Mouse (Mus musculus) hematopoietic stem cell, adult 5-6 weeks (primary cell): ENCODE results near the gene Abcg4. TPM values are rescaled to one million over a fixed set of nuclear protein-coding genes. Genes with fewer than 3 reads are reported as not detected.
"Not testable (repeated sequence)": the region's sequence is repeated elsewhere in the genome, so short reads cannot be mapped to it uniquely, and the experiment has no call there.

Source experiments
- ATAC-seq, 2 experiments: fragments of 125-278 bp in 1 of 2; replicated peaks in 1 of 2; 2 replicates each; pipeline ENCODE4 v1.8.0; 2016 to 2017; ENCODE audit warnings: inconsistent platforms in 2 of 2, mild to moderate bottlenecking in 2 of 2, moderate number of reproducible peaks in 2 of 2, low read depth in 1 of 2, moderate TSS enrichment in 1 of 2; ENCODE audit not compliant: low FRiP score in 2 of 2, poor library complexity in 2 of 2, severe bottlenecking in 2 of 2, insufficient read depth in 1 of 2, low TSS enrichment in 1 of 2
- total RNA-seq: library from RNA; stranded (forward); fragments of 172-1452, 232-1000 nt; gene quantifications from 2 replicates; pipeline ENCODE4 v1.2.3, GENCODE M21; 2017

Abcg4 gene
- total RNA-seq, 1 experiment from 2014 or later: 0.99 TPM

- peak; percentile 99 to 100 for ATAC-seq
Measured at GRCm38 (mm10) chr9:44305466-44306079, 17.2 kb upstream of the Abcg4 start, which contains the start of gene Hinfp. TSS of gene Hinfp (minus strand) at chr9:44305671.

DNA sequence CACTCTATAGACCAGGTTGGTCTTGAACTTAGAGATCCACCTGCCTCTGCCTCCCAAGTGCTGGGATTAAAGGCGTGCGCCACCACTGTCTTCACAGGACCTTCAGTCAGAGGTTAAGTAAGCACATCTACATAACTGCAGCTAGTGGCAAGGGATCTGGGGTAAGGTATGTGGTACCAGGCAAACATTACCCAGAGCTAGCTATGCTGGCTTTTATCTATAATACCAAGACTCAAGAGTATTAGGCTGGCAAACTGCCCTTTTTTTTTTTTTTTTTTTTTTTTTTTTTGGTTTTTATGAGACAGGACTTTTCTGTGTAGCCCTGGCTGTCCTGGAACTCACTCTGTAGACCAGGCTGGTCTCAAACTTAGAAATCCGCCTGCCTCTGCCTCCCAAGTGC lies 11.6 kb upstream of the Abcg4 start:
- ATAC-seq: not testable (repeated sequence)

DNA sequence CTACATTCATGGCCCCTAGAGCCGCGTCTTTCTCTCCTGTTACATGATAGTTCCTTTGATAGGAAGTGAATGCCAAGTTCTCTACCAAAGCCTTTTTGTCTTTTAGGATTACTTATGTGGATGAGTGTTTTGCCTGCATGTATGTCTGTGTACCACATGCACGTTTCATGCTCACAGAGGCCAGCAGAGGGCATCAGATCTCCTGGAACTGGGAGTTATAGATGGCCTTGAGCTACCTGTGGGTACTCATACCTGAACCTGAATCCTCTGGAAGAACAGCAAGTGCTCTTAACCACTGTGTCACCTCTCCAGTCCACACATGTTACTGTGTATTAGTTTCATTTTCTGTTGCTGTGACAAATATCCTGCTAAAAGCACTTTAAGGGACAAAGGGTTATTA lies 4.1 kb upstream of the Abcg4 start:
- peak in 1 of 2 experiments; percentile 50; a peak in 1 of 4 replicates for ATAC-seq

- ATAC-seq: no peak
Measured at GRCm38 (mm10) chr9:44288959-44289291, 510 bp upstream of the Abcg4 start.

- ATAC-seq: peak in 1 of 2 experiments; percentile 51; a peak in 2 of 4 replicates
Measured at GRCm38 (mm10) chr9:44287401-44288075, 877 bp downstream of the Abcg4 start.

GRCm38 (mm10) chr9:44287003-44287400 lies 1.4 kb downstream of the Abcg4 start:
- ATAC-seq: no peak

DNA sequence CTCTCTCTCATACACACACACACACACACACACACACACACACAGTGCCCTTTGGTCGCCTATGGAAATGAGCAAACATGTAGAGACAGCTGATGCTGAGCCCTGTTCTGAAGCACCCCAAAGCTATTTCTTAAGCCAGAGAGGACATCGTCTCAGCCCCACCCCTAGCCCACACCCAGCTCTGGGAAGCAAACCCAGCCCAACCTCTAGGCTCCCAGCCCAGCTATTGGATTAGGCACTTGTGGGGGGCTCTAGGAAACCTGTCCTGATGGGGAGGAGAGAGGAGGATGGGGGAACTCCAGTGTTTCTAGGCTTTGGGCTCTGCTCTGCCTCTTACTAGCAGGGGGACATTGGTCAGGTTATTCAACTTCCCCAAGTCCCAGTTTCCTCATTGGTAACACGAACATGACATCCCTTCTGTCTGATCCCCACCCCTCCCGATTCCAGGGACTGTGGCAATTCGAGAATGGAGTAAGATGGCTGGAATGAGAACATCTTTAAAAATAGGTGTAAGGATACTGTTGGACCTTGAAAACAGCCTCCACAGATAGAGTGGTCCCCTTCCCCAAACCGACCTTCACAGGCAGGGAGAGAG lies 2.1 kb downstream of the Abcg4 start:
- ATAC-seq: no peak

GRCm38 (mm10) chr9:44283183-44283582 lies 5.2 kb downstream of the Abcg4 start:
- no peak for ATAC-seq

GRCm38 (mm10) chr9:44269973-44270372 lies 18.4 kb downstream of the Abcg4 start:
- no peak for ATAC-seq

DNA sequence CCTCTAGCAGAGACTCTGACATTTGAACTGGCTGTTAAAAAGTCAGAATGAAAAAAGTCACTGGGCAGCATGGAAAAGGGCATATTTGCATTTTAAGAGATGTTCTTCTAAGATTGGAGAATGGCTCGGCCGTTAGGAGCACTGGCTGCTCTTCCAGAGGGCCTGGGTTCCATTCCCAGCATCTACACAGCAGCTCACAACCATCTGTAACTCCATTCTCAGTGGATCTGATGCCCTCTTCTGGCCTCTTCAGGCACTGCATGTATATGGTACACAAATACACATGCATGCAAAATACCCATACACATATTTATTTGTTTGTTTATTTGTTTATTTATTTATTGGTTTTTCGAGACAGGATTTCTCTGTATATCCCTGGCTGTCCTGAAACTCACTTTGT lies 19.3 kb downstream of the Abcg4 start:
- no peak for ATAC-seq

GRCm38 (mm10) chr9:44268432-44268831 lies 20.0 kb downstream of the Abcg4 start, which contains the start of gene Nlrx1:
TSS of gene Nlrx1 (minus strand) at chr9:44268599.
- ATAC-seq: peak; percentile 59 to 76

DNA sequence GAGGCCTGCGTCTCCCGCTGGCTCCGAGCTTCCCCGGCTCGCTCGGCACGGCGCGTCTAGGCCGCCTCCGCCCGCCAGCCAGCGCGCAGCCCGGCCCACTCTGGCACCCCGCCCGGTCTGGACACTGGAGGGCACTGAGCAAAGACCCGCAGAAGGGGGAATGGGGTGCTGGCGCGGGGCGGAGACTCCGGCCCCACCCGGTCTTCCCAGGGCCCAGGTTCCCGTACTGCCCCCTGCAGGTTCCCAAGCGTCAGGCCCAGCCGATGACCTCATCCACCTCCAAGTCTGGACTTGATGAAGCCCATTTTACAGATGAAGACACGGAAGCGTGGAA lies 20.4 kb downstream of the Abcg4 start:
- ATAC-seq: peak; percentile 83 to 86

GRCm38 (mm10) chr9:44267319-44268026 lies 20.9 kb downstream of the Abcg4 start:
- no peak for ATAC-seq

DNA sequence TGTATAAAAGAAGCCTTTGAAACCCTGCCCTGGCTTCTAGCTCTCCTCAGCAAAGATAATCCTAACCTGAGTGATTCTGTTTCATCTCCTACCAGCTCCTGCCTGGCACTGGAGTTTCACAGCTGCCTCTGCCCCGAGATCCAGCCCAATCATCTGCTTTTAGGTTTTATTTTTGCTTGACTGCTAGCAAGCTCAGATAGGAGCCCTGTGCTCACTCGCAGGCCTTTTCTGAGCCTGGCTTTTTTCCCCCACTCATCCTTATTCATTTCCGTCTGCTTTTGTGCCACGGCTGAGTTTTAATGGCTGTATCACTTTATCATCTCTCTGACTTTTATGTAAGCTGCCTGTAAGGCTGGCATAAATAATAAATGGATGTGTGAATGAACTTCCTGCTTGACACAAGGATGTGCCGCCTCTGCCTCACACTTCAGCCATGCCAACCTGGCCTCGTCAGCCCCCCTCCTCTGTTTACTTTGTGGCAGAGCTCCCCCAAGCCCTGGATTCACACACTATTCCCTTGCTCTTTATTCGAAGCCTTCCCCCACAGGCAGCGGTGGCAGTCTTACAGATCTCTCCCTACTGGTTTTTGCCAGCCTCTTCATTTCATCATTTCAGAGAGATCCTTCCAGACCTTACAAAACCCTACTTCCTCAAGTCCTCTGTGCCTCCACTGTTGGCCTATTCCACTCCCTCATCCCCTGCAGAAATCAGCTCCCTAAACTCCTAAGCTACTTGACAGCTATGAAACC lies 21.8 kb downstream of the Abcg4 start:
- no peak for ATAC-seq

- no peak for ATAC-seq
Measured at GRCm38 (mm10) chr9:44261388-44261787, 27.0 kb downstream of the Abcg4 start.

DNA sequence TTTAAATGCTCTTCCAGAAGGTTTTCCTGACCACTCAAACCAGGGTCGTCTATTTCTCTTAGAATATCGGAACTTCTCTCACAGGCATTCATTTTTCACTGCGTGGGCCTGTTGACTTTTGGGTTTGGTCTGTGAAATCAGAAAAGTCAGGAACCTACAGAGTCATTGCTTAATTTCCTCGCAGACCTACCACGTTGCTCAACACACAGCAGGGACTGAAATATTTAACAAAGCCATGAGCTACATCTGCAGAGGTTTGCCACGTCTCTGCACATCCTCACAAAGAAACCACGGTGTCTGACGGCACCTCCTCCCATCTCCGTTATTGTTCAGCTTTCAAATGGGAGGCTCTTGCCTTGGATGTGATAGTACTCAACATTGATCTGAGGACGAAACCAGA lies 29.4 kb downstream of the Abcg4 start:
- ATAC-seq: no peak; a peak in 1 of 4 replicates

DNA sequence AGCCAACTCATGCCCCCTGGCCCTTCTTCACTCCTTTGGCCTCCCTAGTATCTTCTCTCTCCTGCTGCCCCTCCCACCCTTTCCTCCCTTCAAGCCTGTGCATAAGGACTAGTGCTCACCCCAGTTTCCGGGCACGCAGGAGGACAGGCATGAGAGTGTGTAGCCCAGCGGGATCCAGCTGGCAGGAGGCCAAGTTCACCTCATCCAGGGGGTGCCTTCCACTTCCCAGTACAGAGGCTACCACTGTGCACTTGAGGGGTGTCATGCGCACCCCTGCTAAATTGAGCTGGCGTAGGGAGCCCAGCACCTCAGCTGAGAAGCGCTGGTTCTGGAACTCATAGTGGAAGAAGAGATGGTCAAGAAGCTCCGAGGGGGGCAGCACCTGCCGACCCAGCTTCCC lies 32.2 kb downstream of the Abcg4 start:
- no peak for ATAC-seq

DNA sequence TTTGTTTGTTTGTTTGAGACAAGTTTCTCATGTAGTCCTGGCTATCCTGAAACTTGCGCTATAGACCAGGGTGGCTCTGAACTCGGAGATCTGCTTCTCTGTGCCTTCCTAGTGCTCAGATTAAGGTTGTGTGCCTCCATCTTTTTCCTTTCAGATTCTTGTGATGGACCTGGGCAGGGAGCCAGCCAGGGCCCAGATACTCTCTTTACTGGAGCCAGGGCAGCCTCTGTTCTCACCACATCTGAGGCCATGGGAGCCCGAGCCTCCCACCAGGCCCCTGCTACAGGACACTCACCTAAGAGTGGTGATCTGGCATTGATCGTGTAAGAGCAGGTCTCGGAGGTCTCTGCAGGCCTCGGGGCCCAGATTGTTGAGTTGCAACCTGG lies 33.3 kb downstream of the Abcg4 start:
- no peak for ATAC-seq
